Mouse (Mus musculus) liver, embryonic 14.5 days (tissue): Measurements from ENCODE around the gene Slfnl1.

Experiments used
- CTCF ChIP-seq: IDR thresholded peaks from 2 replicates; pipeline ENCODE4 v1.5.1; 2016; ENCODE audit warnings: antibody characterized with exemption, low read depth, control low read depth
- EP300 ChIP-seq: IDR thresholded peaks from 2 replicates; pipeline ENCODE4 v1.6.1; 2016; ENCODE audit warnings: antibody characterized with exemption, low read depth

GRCm38 (mm10) chr4:120580894-120581293 lies 48.9 kb downstream of the Slfnl1 start:
- TF ChIP-seq CTCF: no peak
- no peak for TF ChIP-seq EP300
